Mouse (Mus musculus) bone marrow macrophage, adult 2 months (primary cell): ENCODE measurements around the gene Rnls.

ENCODE experiments used
- CTCF ChIP-seq: IDR thresholded peaks from 2 replicates; pipeline ENCODE4 v1.5.1; 2012; ENCODE audit warnings: low read depth, mild to moderate bottlenecking, low read length, moderate library complexity
- POLR2A ChIP-seq: IDR thresholded peaks from 2 replicates; pipeline ENCODE4 v1.6.1; 2012; ENCODE audit warnings: mild to moderate bottlenecking, low read depth, low read length, borderline replicate concordance

GRCm38 (mm10) chr19:33276421-33276820 is 115.7 kb downstream of the Rnls start:
- TF ChIP-seq POLR2A (no peak), CTCF (no peak)
